Mouse (Mus musculus): ENCODE measurements around the gene Serpina3f.

DNA sequence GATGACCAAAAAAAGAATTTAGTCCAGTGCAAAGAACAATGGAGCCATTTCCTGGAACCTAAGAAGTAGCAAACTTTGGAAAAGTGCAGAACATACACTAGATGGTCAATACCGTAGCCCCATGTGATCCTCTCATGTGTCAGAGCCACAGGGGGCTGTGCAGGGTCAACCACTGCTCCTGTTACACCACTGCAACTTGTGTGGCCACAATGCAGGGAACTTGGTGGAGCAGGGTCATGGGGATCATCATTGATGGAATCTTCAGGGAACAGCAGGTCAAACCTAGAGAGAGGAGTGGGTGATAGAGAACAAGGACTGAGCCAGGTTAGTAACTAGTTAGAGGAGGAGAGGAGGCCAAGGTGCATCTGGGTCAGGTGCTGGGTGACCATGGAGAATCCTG lies 7.3 kb downstream of the Serpina3f start:
- no peak for TF ChIP-seq CTCF (IDR thresholded peaks at IDR 0.05; ENCODE audit: low read depth)
- no peak for TF ChIP-seq EP300 (IDR thresholded peaks at IDR 0.05; ENCODE audit: low read depth)

Data from liver, postnatal 0 days (tissue).